Mouse (Mus musculus) kidney, embryonic 16.5 days (tissue): Measurements from ENCODE around the gene Tdrkh. TPM values are rescaled to one million over a fixed set of nuclear protein-coding genes. Genes with fewer than 3 reads are reported as not detected.

Source experiments
- ATAC-seq: fragments of 200-750 bp; cut with Nextera tagmentation; 2 replicates; pipeline ENCODE4 v1.8.0; 2017; ENCODE audit warnings: moderate TSS enrichment; ENCODE audit not compliant: low FRiP score, low TSS enrichment
- H3K27ac ChIP-seq: fragments of 300-500 bp; sonication (generic); 2 replicates; pipeline ENCODE4 v1.5.1; 2014; ENCODE audit warnings: low read length
- H3K27me3 ChIP-seq: fragments of 300-500 bp; sonication (generic); 2 replicates; pipeline ENCODE4 v1.6.1; 2014; ENCODE audit warnings: low read length, control low read depth, mixed read lengths; ENCODE audit not compliant: insufficient read depth
- H3K36me3 ChIP-seq: fragments of 300-500 bp; sonication (generic); 2 replicates; pipeline ENCODE4 v1.6.1; 2014; ENCODE audit warnings: low read length, control low read depth, mixed read lengths; ENCODE audit not compliant: insufficient read depth
- H3K4me1 ChIP-seq: fragments of 300-500 bp; sonication (generic); 2 replicates; pipeline ENCODE4 v1.6.1; 2014; ENCODE audit warnings: low read length, control low read depth, mixed read lengths; ENCODE audit not compliant: insufficient read depth
- H3K4me2 ChIP-seq: fragments of 300-500 bp; sonication (generic); replicated peaks from 2 replicates; pipeline ENCODE4 v1.6.1; 2014; ENCODE audit warnings: low read depth, low read length
- H3K4me3 ChIP-seq: fragments of 300-500 bp; sonication (generic); 2 replicates; pipeline ENCODE4 v1.5.1; 2014; ENCODE audit warnings: mild to moderate bottlenecking, low read length
- H3K9ac ChIP-seq: fragments of 300-500 bp; sonication (generic); replicated peaks from 2 replicates; pipeline ENCODE4 v1.6.1; 2014; ENCODE audit warnings: low read length
- H3K9me3 ChIP-seq: fragments of 300-500 bp; sonication (generic); 2 replicates; pipeline ENCODE4 v1.6.1; 2016; ENCODE audit warnings: low read length, control low read depth
- WGBS: fragments of 180-500 bp; shearing (Covaris S2); extraction: QIAGEN DNeasy Blood & Tissue Kit; methylation state at CpG from one replicate; pipeline ENCODE4 v1.1.7; 2014; 5-methylcytosine and 5-hydroxymethylcytosine counted together
- polyA plus RNA-seq: library from polyadenylated mRNA; unstranded; fragments of >200 nt; fragmentation: Nextera tagmentation; extraction: Ambion mirVana; gene quantifications from 2 replicates; pipeline ENCODE4 v1.2.1, GENCODE M21; 2015

The Tdrkh gene
- polyA plus RNA-seq, 1 experiment from 2014 or later, result 12.1 TPM

DNA sequence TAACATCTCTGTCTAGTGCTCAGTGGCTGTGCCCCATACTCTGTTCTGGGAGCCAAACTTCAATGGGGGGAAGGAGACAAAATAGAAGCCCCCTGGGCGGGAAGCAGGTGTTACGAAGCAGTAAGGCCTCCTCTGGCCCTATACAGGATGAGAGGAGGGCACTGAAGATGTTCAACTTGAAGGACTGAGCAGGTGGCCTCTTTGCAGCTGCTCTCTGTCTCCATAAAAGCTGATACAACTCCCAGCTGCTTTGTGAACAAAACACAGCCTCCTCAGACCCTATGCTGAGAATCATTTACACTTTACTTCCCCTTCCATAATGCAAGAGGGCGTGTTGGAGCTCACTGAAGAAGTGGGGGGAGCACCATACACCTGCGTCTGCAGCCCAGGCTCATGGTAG lies 26.4 kb upstream of the Tdrkh start:
- H3K27me3 ChIP-seq, result no peaks in the 10 kb centered on the region
- no peak for ATAC-seq
- no peak overlapping the region for H3K4me3 ChIP-seq
- H3K9ac ChIP-seq, result no peak overlapping the region
- no peak overlapping the region for H3K4me2 ChIP-seq
- WGBS, result 57% methylated on average over 4 of the region's 4 CpGs
- no peaks in the 10 kb centered on the region for H3K36me3 ChIP-seq
- no peak overlapping the region for H3K27ac ChIP-seq
- no peaks in the 10 kb centered on the region for H3K4me1 ChIP-seq
- H3K9me3 ChIP-seq, result no peaks in the 10 kb centered on the region

DNA sequence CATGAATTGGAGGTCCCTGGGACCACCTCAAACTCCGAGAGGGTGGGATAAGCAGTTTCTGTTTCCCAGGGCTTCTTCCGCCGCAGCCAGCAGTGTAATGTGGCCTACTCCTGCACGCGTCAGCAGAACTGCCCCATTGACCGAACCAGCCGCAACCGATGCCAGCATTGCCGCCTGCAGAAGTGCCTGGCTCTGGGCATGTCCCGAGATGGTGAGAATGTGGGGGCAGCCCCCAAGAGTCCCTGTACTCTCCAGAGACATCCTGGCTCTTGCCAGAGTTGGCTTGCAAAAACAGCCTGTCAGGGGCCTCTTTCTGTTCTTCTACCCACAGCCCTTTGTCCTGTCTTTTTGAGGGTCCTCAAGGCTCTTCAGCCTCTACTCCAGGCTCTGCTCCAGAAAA lies 25.7 kb upstream of the Tdrkh start:
- WGBS, result 89% methylated on average over 10 of the region's 10 CpGs

DNA sequence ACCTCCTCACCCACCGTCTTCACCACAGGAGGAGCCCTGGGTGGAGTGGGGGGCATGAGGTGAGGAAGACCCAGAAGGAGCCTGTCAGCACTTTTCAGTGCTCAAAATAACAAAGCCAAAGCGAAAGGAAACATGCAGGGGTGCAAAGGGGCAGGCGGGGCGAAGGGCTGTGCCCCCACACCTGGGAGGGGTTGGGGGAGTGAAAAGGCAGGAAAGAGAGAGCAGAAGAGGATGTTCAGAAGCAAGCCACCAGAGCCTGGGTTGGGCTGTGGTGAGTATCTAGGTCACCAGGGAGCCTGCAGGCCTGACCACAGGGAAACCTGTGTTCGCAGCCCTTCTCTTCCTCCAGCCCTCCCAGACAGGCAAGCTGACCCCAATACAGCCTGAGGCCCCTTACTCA lies 25.0 kb upstream of the Tdrkh start:
- no peak overlapping the region for H3K4me2 ChIP-seq
- H3K9me3 ChIP-seq, result no peaks in the 10 kb centered on the region
- H3K27ac ChIP-seq, result no peak overlapping the region
- no peaks in the 10 kb centered on the region for H3K4me1 ChIP-seq
- no peaks in the 10 kb centered on the region for H3K27me3 ChIP-seq
- H3K36me3 ChIP-seq, result no peaks in the 10 kb centered on the region
- WGBS, result 65% methylated on average over 5 of the region's 5 CpGs
- ATAC-seq, result no peak
- H3K4me3 ChIP-seq, result no peak overlapping the region
- H3K9ac ChIP-seq, result no peak overlapping the region

More for the DNA sequence above, 25.7 kb upstream of the Tdrkh start:
- ATAC-seq, result no peak
- H3K36me3 ChIP-seq, result no peaks in the 10 kb centered on the region
- no peaks in the 10 kb centered on the region for H3K4me1 ChIP-seq
- H3K9me3 ChIP-seq, result no peaks in the 10 kb centered on the region
- H3K27me3 ChIP-seq, result no peaks in the 10 kb centered on the region
- H3K4me2 ChIP-seq, result no peak overlapping the region
- H3K9ac ChIP-seq, result no peak overlapping the region
- H3K27ac ChIP-seq, result no peak overlapping the region
- no peak overlapping the region for H3K4me3 ChIP-seq

DNA sequence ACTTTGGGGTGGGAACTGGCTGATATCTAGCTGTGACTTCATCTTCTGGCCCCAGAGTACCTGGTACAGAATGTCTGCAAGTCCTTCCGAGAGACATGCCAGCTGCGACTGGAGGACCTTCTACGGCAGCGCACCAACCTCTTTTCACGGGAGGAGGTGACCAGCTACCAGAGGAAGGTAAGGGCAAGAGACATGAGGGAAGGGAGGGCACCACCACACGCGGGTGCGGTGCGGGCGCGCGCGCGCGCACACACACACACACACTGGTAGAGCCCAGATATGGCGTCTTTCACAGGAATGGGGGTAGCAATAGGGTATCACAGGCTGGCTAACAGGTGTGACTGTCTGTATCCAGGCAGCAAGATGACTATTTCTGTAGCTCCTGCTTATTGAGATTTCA lies 23.7 kb upstream of the Tdrkh start:
- no peak overlapping the region for H3K4me3 ChIP-seq
- no peak overlapping the region for H3K4me2 ChIP-seq
- no peak for ATAC-seq
- no peaks in the 10 kb centered on the region for H3K27me3 ChIP-seq
- H3K27ac ChIP-seq, result no peak overlapping the region
- H3K4me1 ChIP-seq, result no peaks in the 10 kb centered on the region
- H3K9me3 ChIP-seq, result no peaks in the 10 kb centered on the region
- no peaks in the 10 kb centered on the region for H3K36me3 ChIP-seq
- H3K9ac ChIP-seq, result no peak overlapping the region
- WGBS, result 95% methylated on average over 16 of the region's 16 CpGs

DNA sequence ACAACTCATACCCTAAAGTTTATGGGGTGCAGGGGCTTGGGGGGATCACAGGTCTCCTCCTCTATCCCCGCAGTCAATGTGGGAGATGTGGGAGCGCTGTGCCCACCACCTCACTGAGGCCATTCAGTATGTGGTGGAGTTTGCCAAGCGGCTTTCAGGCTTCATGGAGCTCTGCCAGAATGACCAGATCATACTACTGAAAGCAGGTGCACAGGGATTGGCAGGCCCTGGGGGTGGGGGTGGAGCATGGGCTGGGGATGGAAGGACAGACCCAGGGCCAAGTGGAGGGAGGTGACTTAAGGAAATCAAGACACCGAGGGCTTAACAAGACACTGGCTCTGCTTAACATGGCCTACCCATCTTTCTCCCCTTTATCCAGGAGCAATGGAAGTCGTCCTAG lies 22.1 kb upstream of the Tdrkh start:
- Histone ChIP-seq H3K36me3 (no peaks in the 10 kb centered on the region), H3K27ac (no peak overlapping the region), H3K27me3 (no peaks in the 10 kb centered on the region), H3K4me2 (no peak overlapping the region), H3K9ac (no peak overlapping the region), H3K4me3 (no peak overlapping the region), H3K4me1 (no peaks in the 10 kb centered on the region), H3K9me3 (no peaks in the 10 kb centered on the region)
- WGBS, result 84% methylated on average over 5 of the region's 5 CpGs
- ATAC-seq, result no peak

DNA sequence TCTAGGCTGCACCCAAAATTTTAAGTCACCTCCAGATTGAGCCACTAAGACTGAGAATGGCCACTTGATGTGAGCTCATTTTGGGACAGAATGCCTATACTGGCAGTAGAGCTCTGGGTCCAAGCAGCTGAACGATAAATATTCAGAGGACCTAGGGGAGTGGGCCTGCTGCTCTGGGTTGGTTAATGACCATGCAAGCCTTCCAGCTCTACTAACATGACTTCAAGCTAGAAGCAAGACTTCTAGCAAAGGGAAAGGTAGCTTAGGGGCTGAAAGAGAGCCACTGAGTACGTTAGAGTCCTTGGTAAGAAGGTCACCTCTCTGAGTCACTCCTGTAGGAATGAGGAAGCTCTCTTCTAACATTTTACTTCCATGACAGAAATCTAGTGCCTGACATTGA lies 20.9 kb upstream of the Tdrkh start:
- no peaks in the 10 kb centered on the region for H3K36me3 ChIP-seq
- 75% methylated on average over 2 of the region's 2 CpGs for WGBS
- peaks cover 4% of the 10 kb centered on the region; the same call in 1 of the 2 replicates for H3K27me3 ChIP-seq
- H3K4me2 ChIP-seq, result no peak overlapping the region
- no peak overlapping the region for H3K9ac ChIP-seq
- no peaks in the 10 kb centered on the region for H3K9me3 ChIP-seq
- H3K4me1 ChIP-seq, result no peaks in the 10 kb centered on the region
- no peak for ATAC-seq
- H3K4me3 ChIP-seq, result no peak overlapping the region
- no peak overlapping the region for H3K27ac ChIP-seq

DNA sequence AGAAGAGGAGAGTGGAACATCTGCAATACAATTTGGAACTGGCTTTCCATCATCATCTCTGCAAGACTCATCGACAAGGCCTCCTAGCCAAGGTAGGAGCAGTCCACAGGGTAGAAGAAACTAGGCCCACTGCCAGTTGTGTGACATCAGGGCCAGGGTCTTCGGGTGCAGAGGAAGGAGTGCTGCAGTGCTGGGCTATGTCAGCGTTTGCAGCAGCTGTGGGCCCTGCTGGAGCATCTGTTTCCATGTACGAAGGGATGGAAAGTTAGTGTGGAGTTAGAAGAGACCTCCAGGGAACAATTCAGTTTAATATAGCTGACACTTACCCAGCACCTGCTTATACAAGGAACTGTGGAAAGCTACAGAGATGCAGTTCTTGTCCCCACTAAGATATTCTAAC lies 20.0 kb upstream of the Tdrkh start:
- ATAC-seq, result no peak
- Histone ChIP-seq H3K9ac (no peak overlapping the region), H3K27ac (no peak overlapping the region), H3K36me3 (no peaks in the 10 kb centered on the region), H3K4me1 (no peaks in the 10 kb centered on the region), H3K27me3 (peaks cover 11% of the 10 kb centered on the region), H3K4me2 (no peak overlapping the region), H3K4me3 (no peak overlapping the region), H3K9me3 (no peaks in the 10 kb centered on the region)
- WGBS, result 68% methylated on average over 4 of the region's 4 CpGs

DNA sequence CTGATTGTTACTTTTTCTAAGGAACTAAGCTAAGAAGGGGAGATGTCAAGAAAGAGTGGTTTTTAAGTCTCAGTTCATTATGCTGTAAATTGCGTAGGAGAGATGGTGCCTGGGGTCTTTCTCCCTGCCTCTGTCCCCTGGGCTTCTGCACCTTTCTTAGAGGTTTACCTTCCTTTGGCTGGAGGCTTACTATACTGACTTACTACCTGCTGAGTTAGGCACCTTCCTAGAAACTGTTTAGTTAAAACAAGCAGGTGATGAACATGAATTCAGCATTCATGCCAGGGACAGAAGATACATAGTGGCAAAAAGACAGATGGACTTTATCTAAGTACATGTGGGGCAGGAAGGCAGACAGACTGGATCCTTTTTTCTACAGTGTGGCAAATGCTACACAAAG lies 16.7 kb upstream of the Tdrkh start:
- ATAC-seq, result no peak
- Histone ChIP-seq H3K36me3 (no peaks in the 10 kb centered on the region), H3K9ac (no peak overlapping the region), H3K9me3 (no peaks in the 10 kb centered on the region), H3K4me1 (no peaks in the 10 kb centered on the region; the same call in 1 of the 2 replicates), H3K4me2 (no peak overlapping the region), H3K4me3 (no peak overlapping the region), H3K27me3 (peaks cover 29% of the 10 kb centered on the region), H3K27ac (no peak overlapping the region)
- WGBS, result 86% methylated on average over 1 of the region's 1 CpGs

DNA sequence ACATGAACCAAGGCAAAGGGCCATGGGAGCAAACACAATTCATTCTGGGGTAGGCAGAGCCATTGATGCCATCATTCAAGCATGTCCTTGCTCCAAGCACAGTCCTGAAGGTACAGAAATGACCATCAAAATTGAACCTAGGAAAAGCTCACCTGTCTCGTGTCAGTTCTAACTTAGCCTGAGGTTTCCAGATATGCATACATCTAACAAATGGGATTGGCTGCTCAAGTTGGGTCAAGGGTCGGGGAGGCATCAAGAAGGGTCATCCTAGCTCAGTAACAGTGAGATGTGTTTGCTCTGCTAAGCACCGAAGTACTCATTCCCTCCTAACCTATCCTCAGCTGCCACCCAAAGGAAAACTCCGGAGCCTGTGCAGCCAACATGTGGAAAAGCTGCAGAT lies 16.2 kb upstream of the Tdrkh start:
- Histone ChIP-seq H3K27me3 (peaks cover 29% of the 10 kb centered on the region), H3K36me3 (no peaks in the 10 kb centered on the region), H3K4me2 (no peak overlapping the region), H3K9me3 (no peaks in the 10 kb centered on the region), H3K27ac (no peak overlapping the region), H3K9ac (no peak overlapping the region), H3K4me3 (no peak overlapping the region), H3K4me1 (no peaks in the 10 kb centered on the region; the same call in 1 of the 2 replicates)
- ATAC-seq, result no peak
- 82% methylated on average over 4 of the region's 4 CpGs for WGBS

DNA sequence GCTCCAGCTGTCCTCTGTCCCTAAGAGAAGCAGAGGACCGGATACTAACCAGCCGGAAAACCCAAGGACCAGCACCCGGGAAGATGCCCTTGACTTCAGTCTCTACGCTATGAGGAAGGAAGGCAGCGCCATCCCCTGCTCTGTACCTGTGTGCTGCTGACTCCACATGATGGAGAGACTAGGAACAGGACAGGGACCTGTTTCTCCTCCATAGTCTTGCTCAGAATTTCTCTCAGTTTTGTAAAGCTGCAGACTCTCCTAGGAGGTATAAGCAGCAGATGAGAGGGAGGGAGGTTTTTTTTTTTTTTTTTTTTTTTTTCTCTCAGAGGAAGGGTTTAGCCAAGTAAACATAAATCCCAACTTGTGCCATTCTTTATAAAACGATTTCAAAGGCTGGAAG lies 14.9 kb upstream of the Tdrkh start, which contains the start of gene Lingo4:
Gene Lingo4 (plus strand): TSS at position 301 of the 400 bp plus-strand sequence.
- Histone ChIP-seq H3K27ac (no peak within 1 kb of the TSS), H3K4me3 (peak within 1 kb of the TSS; percentile 35), H3K9me3 (no peaks in the 10 kb centered on the region), H3K4me1 (no peaks in the 10 kb centered on the region; the same call in 1 of the 2 replicates), H3K36me3 (no peaks in the 10 kb centered on the region), H3K9ac (peak within 1 kb of the TSS; percentile 48), H3K27me3 (peaks cover 32% of the 10 kb centered on the region), H3K4me2 (peak within 1 kb of the TSS; percentile 59)
- WGBS, result 74% methylated on average over 6 of the region's 6 CpGs
- ATAC-seq, result no peak
